Mouse (Mus musculus) WW6 (cell line): Measurements from ENCODE around the gene 4931406C07Rik.

ENCODE experiments used
- DNase-seq: peaks from one replicate; pipeline ENCODE4 v3.0.0-alpha.2; 2013; ENCODE audit warnings: low read depth, low spot score

4931406C07Rik gene

GRCm38 (mm10) chr9:15238297-15238990 is 67.8 kb downstream of the 4931406C07Rik start:
- no peak for DNase-seq

GRCm38 (mm10) chr9:15237516-15238296 is 68.5 kb downstream of the 4931406C07Rik start:
- DNase-seq, result no peak

GRCm38 (mm10) chr9:15235986-15236385 is 70.3 kb downstream of the 4931406C07Rik start:
- DNase-seq, result no peak

GRCm38 (mm10) chr9:15233604-15234003 is 72.6 kb downstream of the 4931406C07Rik start:
- DNase-seq, result no peak
